Comparison of ENCODE assay signal across 8 mouse cellular contexts in the genomic region with DNA sequence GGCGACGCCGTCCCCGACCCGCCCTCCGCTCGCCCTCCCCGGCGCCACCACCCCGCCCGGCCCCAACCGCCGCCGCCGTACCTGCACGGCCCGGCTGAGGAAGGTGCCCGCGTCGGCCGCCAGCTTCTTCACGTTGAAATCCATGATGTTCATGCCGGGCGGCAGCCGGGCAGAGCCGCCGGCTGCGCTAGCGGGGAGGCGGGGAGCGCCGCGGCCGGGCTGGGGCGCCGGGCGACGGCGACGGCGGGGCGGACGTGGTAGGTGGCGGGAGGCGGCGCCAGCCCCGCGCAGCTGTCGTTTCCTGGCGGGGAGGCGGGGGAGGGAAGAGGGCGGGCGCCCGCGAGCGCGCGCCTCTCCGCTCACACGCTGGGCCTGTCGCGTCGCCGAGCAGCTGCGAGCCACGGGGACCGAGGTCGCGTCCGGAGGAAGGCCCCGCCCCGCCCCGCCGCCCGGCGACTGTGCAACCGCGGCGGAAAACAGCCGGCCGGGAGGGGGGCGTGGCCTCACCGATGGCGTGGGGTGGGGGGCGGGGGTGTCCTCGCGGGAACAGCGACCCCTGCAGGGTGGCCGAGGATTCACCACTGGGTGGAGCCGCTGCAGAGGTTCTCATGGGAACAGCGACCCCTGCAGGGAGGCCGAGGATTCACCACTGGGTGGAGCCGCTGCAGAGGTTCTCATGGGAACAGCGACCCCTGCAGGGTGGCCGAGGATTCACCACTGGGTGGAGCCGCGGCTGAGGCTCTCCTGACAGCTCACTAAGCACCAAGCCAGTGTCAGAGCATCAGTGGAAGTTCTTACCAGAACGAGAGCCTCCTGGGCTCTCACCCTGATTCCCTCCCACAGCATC. TPM values are rescaled to one million over a fixed set of nuclear protein-coding genes. Genes with fewer than 3 reads are reported as not detected.
DNase-seq lines count a peak whose midpoint lies in the region; ATAC-seq and TF ChIP-seq lines count a peak whose summit lies in the region.

Gene Sh3glb1, minus strand, starts transcription at position 435 of the 847 bp plus-strand sequence.

- no peaks in the 10 kb centered on the region for H3K9me3 ChIP-seq in hindbrain, embryonic 14.5 days (ENCODE audit: control insufficient read depth, low read length)

- POLR2A ChIA-PET in Patski (lab: Charles Lee) = interaction anchor here (0.6 to 1.2 kb wide), 5 partner anchors 14 to 315 kb away, joined by 3 read pairs; no protein-coding TSS in a partner anchor

- DNase-seq in Patski (ENCODE audit: low read depth, low spot score) = peak; percentile 78
- DNase-seq in cerebellum, postnatal 14 days = peak; percentile 99 to 100
- DNase-seq in frontal cortex, postnatal 25 days (ENCODE audit: low spot score in 2 of 2) = peak; percentile 93 to 98
- peak; percentile 90 for DNase-seq in hindbrain, embryonic 14.5 days (ENCODE audit: low spot score)
- DNase-seq in layer of hippocampus, postnatal 36 days = peak; percentile 95 to 96
- DNase-seq in lung, postnatal 36 days = peak; percentile 97
- peak; percentile 96 for DNase-seq in retina, postnatal 1 day
- peak; percentile 96 to 97 for DNase-seq in urinary bladder, adult 18-20 months (ENCODE audit: low spot score in 2 of 2)

- in situ Hi-C loops in Patski (cut with MboI; ENCODE audit: low pct_unique_long_range_greater_than_20kb) = loop anchor here (5.0 to 10.0 kb wide), 2 partner anchors 185 to 268 kb away; no protein-coding TSS in a partner anchor

- CTCF ChIA-PET in Patski (lab: Charles Lee) = interaction anchor here (0.6 to 2.7 kb wide), 23 partner anchors 8 to 412 kb away, joined by 3 to 9 read pairs (median 4); partner anchors contain the start of gene Odf2l

- peak; percentile 99 for TF ChIP-seq CTCF in Patski (IDR thresholded peaks at IDR 0.05)

- peak within 1 kb of the TSS; percentile 79 for H3K4me3 ChIP-seq in hindbrain, embryonic 14.5 days (replicated peaks; ENCODE audit: low read length)

- 1% methylated on average over 60 of the region's 98 CpGs for WGBS in hindbrain, embryonic 14.5 days

- peak within 1 kb of the TSS; percentile 58 for H3K4me2 ChIP-seq in hindbrain, embryonic 14.5 days (replicated peaks)

- peak; percentile 90 for ATAC-seq in Patski
- ATAC-seq in hindbrain, embryonic 14.5 days (ENCODE audit: low FRiP score) = peak; percentile 94

- peaks cover 18% of the 10 kb centered on the region for H3K4me1 ChIP-seq in hindbrain, embryonic 14.5 days (replicated peaks; ENCODE audit: control insufficient read depth, insufficient read depth, low read length)

- peak within 1 kb of the TSS; percentile 98 for H3K27ac ChIP-seq in hindbrain, embryonic 14.5 days

- H3K27me3 ChIP-seq in Patski = no peaks in the 10 kb centered on the region
- H3K27me3 ChIP-seq in hindbrain, embryonic 14.5 days (ENCODE audit: control insufficient read depth, insufficient read depth, low read length) = no peaks in the 10 kb centered on the region

- H3K9ac ChIP-seq in hindbrain, embryonic 14.5 days = peak within 1 kb of the TSS; percentile 92

- H3K36me3 ChIP-seq in hindbrain, embryonic 14.5 days (replicated peaks; ENCODE audit: control insufficient read depth, insufficient read depth) = no peaks in the 10 kb centered on the region

RNA-seq across cellular contexts. Expression of gene Sh3glb1, which starts in this region (rescaled TPM):
- polyA plus RNA-seq in Patski (2021) = 161 TPM
- polyA plus RNA-seq in hindbrain, embryonic 14.5 days (2014; fragmentation: Nextera tagmentation; extraction: Ambion mirVana) = 134 and 138 TPM in 2 replicates
- 10 to 100 TPM; 61.6 to 63.1 TPM for total RNA-seq in layer of hippocampus, postnatal 36 days (2021)

Comparison
In these comparisons a context has a peak if more than half of its experiments do, and no peak if none do; other contexts are left out.
1. Peak in every context shown above with its lines: DNase-seq, ATAC-seq, H3K4me3 ChIP-seq and H3K27ac ChIP-seq.